Mouse (Mus musculus): ENCODE data around the gene Gin1.
"Not testable (repeated sequence)": the region's sequence is repeated elsewhere in the genome, so short reads cannot be mapped to it uniquely, and the experiment has no call there.

DNA sequence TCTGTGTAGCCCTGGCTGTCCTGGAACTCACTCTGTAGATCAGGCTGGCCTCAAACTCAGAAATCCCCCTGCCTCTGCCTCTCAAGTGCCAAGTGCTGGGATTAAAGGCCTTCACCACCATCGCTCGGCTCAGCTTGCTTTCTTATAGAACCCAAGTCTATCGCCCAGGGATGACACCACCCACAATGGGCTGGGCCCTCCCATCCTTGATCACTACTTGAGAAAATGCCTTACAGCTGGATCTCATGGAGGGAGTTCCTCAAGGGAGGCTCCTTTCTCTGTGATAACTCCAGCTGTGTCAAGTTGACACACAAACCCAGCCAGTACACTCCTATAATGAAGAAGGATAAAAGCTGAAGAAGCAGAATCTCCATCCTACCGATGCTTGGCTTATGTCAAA, 4.3 kb upstream of the Gin1 start:
- not testable (repeated sequence) for TF ChIP-seq CTCF, EP300 (IDR thresholded peaks at IDR 0.05)

Measured in lung, postnatal 0 days (tissue).